Mouse (Mus musculus) cerebral cortex, adult 2 months (tissue): Measurements from ENCODE around the gene Lpin1.

Experiments
- WGBS: fragments of 180-500 bp; shearing (Covaris S2); methylation state at CpG from one replicate; pipeline ENCODE4 v1.1.7; 2018; 5-methylcytosine and 5-hydroxymethylcytosine counted together

Gene Lpin1

GRCm38 (mm10) chr12:16528650-16529049 lies 82.1 kb downstream of the Lpin1 start:
- WGBS: 94% methylated on average over 7 of the region's 7 CpGs

- WGBS: 96% methylated on average over 3 of the region's 3 CpGs
Observed at GRCm38 (mm10) chr12:16527941-16528340, 82.8 kb downstream of the Lpin1 start.

GRCm38 (mm10) chr12:16526862-16527261 lies 83.9 kb downstream of the Lpin1 start:
- 93% methylated on average over 5 of the region's 5 CpGs for WGBS

GRCm38 (mm10) chr12:16526134-16526533 lies 84.6 kb downstream of the Lpin1 start:
- WGBS: 87% methylated on average over 2 of the region's 2 CpGs

- WGBS: 66% methylated on average over 9 of the region's 9 CpGs
Observed at GRCm38 (mm10) chr12:16515183-16515582, 95.6 kb downstream of the Lpin1 start.

- 93% methylated on average over 1 of the region's 1 CpGs for WGBS
Observed at GRCm38 (mm10) chr12:16512991-16513390, 97.8 kb downstream of the Lpin1 start.

- 15% methylated on average over 13 of the region's 13 CpGs for WGBS
Observed at GRCm38 (mm10) chr12:16509122-16509752, 101.5 kb downstream of the Lpin1 start.

GRCm38 (mm10) chr12:16506796-16507790 lies 103.7 kb downstream of the Lpin1 start:
- 71% methylated on average over 17 of the region's 17 CpGs for WGBS

GRCm38 (mm10) chr12:16504244-16504643 lies 106.5 kb downstream of the Lpin1 start:
- 94% methylated on average over 3 of the region's 3 CpGs for WGBS

- WGBS: 41% methylated on average over 4 of the region's 4 CpGs
Observed at GRCm38 (mm10) chr12:16497960-16498359, 112.8 kb downstream of the Lpin1 start.

GRCm38 (mm10) chr12:16492713-16493112 lies 118.1 kb downstream of the Lpin1 start:
- 88% methylated on average over 6 of the region's 6 CpGs for WGBS

- WGBS: 63% methylated on average over 2 of the region's 2 CpGs
Observed at GRCm38 (mm10) chr12:16487453-16487852, 123.3 kb downstream of the Lpin1 start.
